Mouse (Mus musculus) gastrocnemius, adult 2 months (tissue): Measurements from ENCODE around the gene Mknk2. TPM values are rescaled to one million over a fixed set of nuclear protein-coding genes. Genes with fewer than 3 reads are reported as not detected.

ENCODE experiments used
- DNase-seq: peaks from one replicate; pipeline ENCODE4 v3.0.0; 2022
- H3K27ac ChIP-seq: fragments of 200-600 bp; 2 replicates; pipeline ENCODE4 v1.8.1; 2022; ENCODE audit warnings: mild to moderate bottlenecking
- H3K4me3 ChIP-seq: fragments of 200-600 bp; 2 replicates; pipeline ENCODE4 v1.8.1; 2022; ENCODE audit warnings: mild to moderate bottlenecking, moderate library complexity
- CTCF ChIP-seq: fragments of 200-600 bp; IDR thresholded peaks from 2 replicates; pipeline ENCODE4 v1.8.1; 2022; ENCODE audit warnings: antibody characterized with exemption, mild to moderate bottlenecking, moderate library complexity
- intact Hi-C: fragments of 180-260 bp; cut with DNase I; formaldehyde crosslinking; loops from one replicate; pipeline ENCODE4 v1.15.1; 2025
- total RNA-seq, 2 experiments: library from RNA; stranded (reverse); gene quantifications; 2 replicates each; pipeline ENCODE4 v1.2.3; 2021

Gene Mknk2
- total RNA-seq, 2 experiments from 2014 or later: 253 TPM

DNA sequence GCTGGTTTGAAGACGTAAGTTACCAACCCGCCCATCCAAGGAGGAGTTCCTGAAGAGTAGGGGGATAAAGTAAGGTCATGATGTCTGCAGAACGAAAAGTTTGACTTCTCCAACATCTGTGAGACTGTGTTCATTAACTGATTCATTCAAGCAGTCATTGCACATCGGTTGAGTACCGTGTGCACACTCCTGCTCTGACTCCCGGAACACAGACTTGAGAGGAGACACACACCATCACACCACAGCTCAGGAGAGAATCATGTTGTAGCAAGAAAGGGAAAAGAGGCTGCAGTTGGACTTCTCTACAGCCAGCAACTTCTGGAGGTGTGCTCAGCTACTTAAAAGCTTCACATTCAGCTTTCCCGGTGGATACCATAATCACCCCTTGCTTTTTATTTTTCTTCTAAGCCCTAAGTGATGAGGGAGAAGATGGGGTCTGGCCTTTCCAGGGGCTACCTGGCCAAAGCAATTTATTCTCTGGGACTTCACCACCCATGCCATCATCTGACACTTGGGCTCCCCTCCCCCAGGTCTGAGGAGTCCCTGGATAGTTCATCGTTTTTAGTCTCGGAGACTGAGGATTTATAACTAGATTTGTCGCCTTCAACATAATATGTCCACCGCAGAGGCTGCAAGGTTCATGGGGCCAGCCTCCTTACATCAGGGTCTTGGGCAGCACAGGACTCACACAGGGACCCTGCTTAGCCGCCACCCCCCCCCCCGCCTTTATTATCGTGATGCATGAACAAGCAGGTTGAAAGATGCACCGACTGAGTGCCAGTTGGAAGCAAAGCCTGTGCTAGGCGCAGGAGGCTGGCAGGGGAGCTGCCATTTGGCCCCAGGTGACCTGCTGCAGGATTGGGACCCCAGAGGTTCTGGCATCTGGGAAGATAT is 56.9 kb downstream of the Mknk2 start:
- intact Hi-C loops: no loop called here
- Histone ChIP-seq H3K4me3 (peak overlapping the region; percentile 79), H3K27ac (peak overlapping the region; percentile 95)
- no peak for TF ChIP-seq CTCF
- DNase-seq: no peak

DNA sequence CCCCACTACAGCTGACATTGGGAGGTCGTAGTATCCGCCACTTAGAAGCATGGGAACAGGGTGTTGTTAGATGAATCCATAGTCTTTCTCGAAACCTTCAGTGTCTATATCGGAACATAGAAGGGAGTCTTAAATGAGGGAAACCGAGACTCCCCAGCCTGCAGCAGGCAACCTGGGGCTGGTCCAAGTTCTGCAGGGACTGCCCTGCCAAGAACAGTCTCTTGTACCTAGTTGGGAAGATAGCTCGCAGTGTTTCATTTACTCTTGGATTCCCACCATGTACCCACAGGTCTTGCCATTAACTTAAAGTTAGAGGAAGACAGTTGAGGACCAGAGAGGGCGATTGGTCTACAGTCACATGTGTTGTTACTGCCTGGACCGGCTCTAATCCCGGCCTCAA is 57.5 kb downstream of the Mknk2 start:
- TF ChIP-seq CTCF: no peak
- no peak for DNase-seq
- Histone ChIP-seq H3K27ac (0 out of 2 replicates have a peak overlapping the region, but pooled peaks have one; percentile 95), H3K4me3 (no peak overlapping the region)
- intact Hi-C loops: no loop called here

DNA sequence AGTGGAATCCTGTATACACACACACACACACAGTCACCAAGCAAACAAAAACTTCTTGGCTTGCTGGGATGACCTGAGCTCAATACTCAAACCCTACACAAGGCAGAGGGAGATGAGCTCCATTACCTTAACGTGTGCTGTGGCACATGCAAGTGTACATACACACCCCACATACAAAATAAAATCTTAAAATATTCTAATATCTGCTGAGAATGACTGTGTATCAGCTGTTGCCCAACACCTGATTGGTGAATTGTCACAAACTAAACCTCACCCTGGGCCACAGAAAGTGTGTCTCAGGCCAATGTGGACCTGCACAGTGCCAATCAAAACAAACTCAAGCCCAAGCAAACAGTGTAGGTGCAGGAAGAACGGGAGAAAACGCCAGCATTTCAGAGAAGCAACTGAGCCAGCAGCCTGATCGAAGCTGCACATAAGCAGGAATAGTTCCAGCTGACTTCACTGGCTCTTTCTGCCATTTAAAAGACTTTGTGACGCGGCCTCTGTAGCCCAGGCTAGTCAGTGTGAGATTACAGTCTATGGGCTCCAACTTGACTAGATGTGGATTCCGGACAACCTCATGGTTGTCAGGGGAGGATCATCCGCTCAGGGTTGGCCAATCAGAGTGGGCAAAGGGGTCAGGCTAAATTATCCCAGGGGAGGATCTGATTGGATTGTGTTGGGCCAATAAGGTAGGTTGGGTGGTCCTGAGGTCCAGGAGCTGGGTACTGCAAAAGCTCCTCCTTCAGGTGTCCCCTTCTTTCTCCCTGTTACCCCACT is 58.3 kb downstream of the Mknk2 start:
- TF ChIP-seq CTCF: no peak

DNA sequence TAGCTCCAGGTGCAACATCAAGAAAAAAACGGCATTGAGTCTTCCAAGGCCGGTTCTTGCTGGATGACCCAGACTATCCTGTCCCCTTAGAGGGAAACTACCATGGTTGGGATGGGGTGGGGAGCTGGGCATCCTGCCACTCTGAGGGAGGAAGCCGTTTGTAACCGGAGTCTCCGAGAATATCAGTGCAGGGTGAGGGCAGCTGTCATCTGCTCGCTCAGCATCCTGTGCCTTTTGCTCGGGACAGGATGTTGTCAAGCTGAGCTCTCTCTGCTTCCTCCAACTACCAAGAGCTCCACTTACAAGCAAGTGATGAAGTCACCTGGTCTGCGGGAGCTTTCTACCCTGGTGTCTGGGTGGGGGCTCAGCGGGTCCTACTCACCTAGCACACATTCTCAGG is 59.7 kb downstream of the Mknk2 start:
- intact Hi-C loops: loop anchor here (5.0 kb wide), 1 partner anchor 41 kb away; the partner anchor contains the start of gene Klf16
- peak; percentile 77 for DNase-seq
- peak overlapping the region; percentile 66 for H3K27ac ChIP-seq
- no peak for TF ChIP-seq CTCF
- no peak overlapping the region for H3K4me3 ChIP-seq

More for the DNA sequence above, 58.3 kb downstream of the Mknk2 start:
- Histone ChIP-seq H3K4me3 (no peak overlapping the region), H3K27ac (no peak overlapping the region)
- no peak for DNase-seq
- intact Hi-C loops: loop anchor here (5.0 kb wide), 1 partner anchor 42 kb away; the partner anchor contains the start of gene Klf16

Other genes starting within 250 kb of the Mknk2 start
- gene Tcf3, start 244.5 kb downstream of the Mknk2 start, total RNA-seq: 10 to 100 TPM; 11.1 to 12.0 TPM
- gene Onecut3, start 183.3 kb downstream of the Mknk2 start, total RNA-seq: not detected
- gene Atp8b3, start 139.0 kb downstream of the Mknk2 start, total RNA-seq: not detected
- 10 to 100 TPM in 1 of 2 experiments, 1 to 10 TPM in 1; 9.8 to 10.4 TPM for gene Rexo1, start 116.6 kb downstream of the Mknk2 start, total RNA-seq
- 1 to 10 TPM in 1 of 2 experiments, under 1 TPM in 1; 0.92 to 1.9 TPM for gene Klf16, start 100.8 kb downstream of the Mknk2 start, total RNA-seq
- 10 to 100 TPM; 60.6 to 61.7 TPM for gene Abhd17a, start 87.8 kb downstream of the Mknk2 start, total RNA-seq
- gene Scamp4, start 75.2 kb downstream of the Mknk2 start, total RNA-seq: 10 to 100 TPM; 17.0 to 17.5 TPM
- under 1 TPM; 0.48 to 0.89 TPM for gene Adat3, start 75.2 kb downstream of the Mknk2 start, total RNA-seq
- under 1 TPM; 0.28 to 0.38 TPM for gene Gm49322, start 72.1 kb downstream of the Mknk2 start, total RNA-seq
- 100 to 1,000 TPM; 101 to 105 TPM for gene Csnk1g2, start 55.3 kb downstream of the Mknk2 start, total RNA-seq
- gene Btbd2, start 21.0 kb downstream of the Mknk2 start, total RNA-seq: 10 to 100 TPM; 34.7 to 40.0 TPM
- gene Mob3a, start 23.9 kb upstream of the Mknk2 start, total RNA-seq: 1 to 10 TPM; 4.9 to 5.5 TPM
- gene Izumo4, start 24.1 kb upstream of the Mknk2 start, total RNA-seq: 1 to 10 TPM; 2.6 to 3.0 TPM
- 10 to 100 TPM; 27.0 to 33.5 TPM for gene Ap3d1, start 64.2 kb upstream of the Mknk2 start, total RNA-seq
- gene Dot1l, start 77.1 kb upstream of the Mknk2 start, total RNA-seq: 10 to 100 TPM; 19.9 to 23.1 TPM
- 10 to 100 TPM; 28.9 to 29.1 TPM for gene Sf3a2, start 120.1 kb upstream of the Mknk2 start, total RNA-seq
- gene Plekhj1, start 120.5 kb upstream of the Mknk2 start, total RNA-seq: 10 to 100 TPM; 22.3 to 29.8 TPM
- under 1 TPM; 0.38 to 0.98 TPM for gene Amh, start 127.1 kb upstream of the Mknk2 start, total RNA-seq
- gene Jsrp1, start 135.4 kb upstream of the Mknk2 start, total RNA-seq: 100 to 1,000 TPM; 397 to 414 TPM
- gene Oaz1, start 148.5 kb upstream of the Mknk2 start, total RNA-seq: 100 to 1,000 TPM; 579 to 691 TPM
- 10 to 100 TPM; 10.9 to 11.3 TPM for gene Lingo3, start 165.9 kb upstream of the Mknk2 start, total RNA-seq
- gene Lsm7, start 177.1 kb upstream of the Mknk2 start, total RNA-seq: 10 to 100 TPM; 13.5 to 20.0 TPM
- 10 to 100 TPM; 11.3 to 18.5 TPM for gene Sppl2b, start 177.2 kb upstream of the Mknk2 start, total RNA-seq
- gene Tmprss9, start 193.7 kb upstream of the Mknk2 start, total RNA-seq: under 1 TPM in 1 of 2 experiments, not detected in 1; 0.08 TPM
- gene Timm13, start 222.9 kb upstream of the Mknk2 start, total RNA-seq: 100 to 1,000 TPM; 110 to 139 TPM
- gene Lmnb2, start 240.1 kb upstream of the Mknk2 start, total RNA-seq: 1 to 10 TPM; 1.9 to 3.0 TPM